Mouse (Mus musculus): ENCODE measurements at regions not wholly inside any gene's neighbourhood (a gene's known extent, or its start where the extent isn't known, plus 50 kb on each side); places are given as distances from the start of the nearest gene placed in this dataset.

GRCm38 (mm10) chr7:123907946-123908840, 74.5 kb upstream of the Hs3st4 start:
- no peak for DNase-seq (ENCODE audit: low spot score)

GRCm38 (mm10) chr7:123921461-123921860, 61.2 kb upstream of the Hs3st4 start:
- DNase-seq (ENCODE audit: low spot score) = no peak

- no peak for DNase-seq (ENCODE audit: low spot score)
Measured at GRCm38 (mm10) chr7:123932486-123932885, 50.2 kb upstream of the Hs3st4 start.
